Mouse (Mus musculus): Measurements from ENCODE around the gene Gdpd5. TPM values are rescaled to one million over a fixed set of nuclear protein-coding genes. Genes with fewer than 3 reads are reported as not detected.

Gene Gdpd5
- polyA plus RNA-seq, 1 experiment from 2014 or later = 39.9 TPM

- H3K9ac ChIP-seq (ENCODE audit: low read length) = no peak overlapping the region
- no peaks in the 10 kb centered on the region for H3K27me3 ChIP-seq (ENCODE audit: control insufficient read depth, insufficient read depth, low read length)
- no peak for ATAC-seq (ENCODE audit: insufficient read depth, low FRiP score, low TSS enrichment)
- no peak for DNase-seq (ENCODE audit: low spot score)
- 0 out of 2 replicates have a peak, but pooled peaks cover 6% of the 10 kb centered on the region for H3K4me1 ChIP-seq (ENCODE audit: control insufficient read depth, insufficient read depth, low read length)
- no peak overlapping the region for H3K4me3 ChIP-seq (ENCODE audit: low read depth, low read length)
- no peak overlapping the region for H3K4me2 ChIP-seq (ENCODE audit: low read depth)
- H3K27ac ChIP-seq (ENCODE audit: low read depth, low read length) = no peak overlapping the region; the same call in 1 of the 2 replicates
- no peaks in the 10 kb centered on the region for H3K36me3 ChIP-seq (ENCODE audit: control insufficient read depth, insufficient read depth, low read length)
- no peaks in the 10 kb centered on the region for H3K9me3 ChIP-seq (ENCODE audit: control insufficient read depth, low read length)
- WGBS = 80% methylated on average over 5 of the region's 5 CpGs
Measured at GRCm38 (mm10) chr7:99448619-99449018, 67.4 kb downstream of the Gdpd5 start.

- no peak for ATAC-seq (ENCODE audit: insufficient read depth, low FRiP score, low TSS enrichment)
- H3K4me2 ChIP-seq (ENCODE audit: low read depth) = no peak overlapping the region
- no peaks in the 10 kb centered on the region for H3K36me3 ChIP-seq (ENCODE audit: control insufficient read depth, insufficient read depth, low read length)
Measured at GRCm38 (mm10) chr7:99449063-99449462, 67.8 kb downstream of the Gdpd5 start.

GRCm38 (mm10) chr7:99449751-99450150, 68.5 kb downstream of the Gdpd5 start:
- ATAC-seq (ENCODE audit: insufficient read depth, low FRiP score, low TSS enrichment) = no peak
- no peaks in the 10 kb centered on the region for H3K36me3 ChIP-seq (ENCODE audit: control insufficient read depth, insufficient read depth, low read length)
- H3K27ac ChIP-seq (ENCODE audit: low read depth, low read length) = 0 out of 2 replicates have a peak overlapping the region, but pooled peaks have one; percentile 64
- no peaks in the 10 kb centered on the region for H3K9me3 ChIP-seq (ENCODE audit: control insufficient read depth, low read length)
- no peak overlapping the region for H3K9ac ChIP-seq (ENCODE audit: low read length)
- H3K4me1 ChIP-seq (ENCODE audit: control insufficient read depth, insufficient read depth, low read length) = 0 out of 2 replicates have a peak, but pooled peaks cover 6% of the 10 kb centered on the region
- no peak overlapping the region for H3K4me2 ChIP-seq (ENCODE audit: low read depth)
- 53% methylated on average over 3 of the region's 3 CpGs for WGBS
- no peaks in the 10 kb centered on the region for H3K27me3 ChIP-seq (ENCODE audit: control insufficient read depth, insufficient read depth, low read length)
- DNase-seq (ENCODE audit: low spot score) = peak; percentile 49
- H3K4me3 ChIP-seq (ENCODE audit: low read depth, low read length) = no peak overlapping the region

More at GRCm38 (mm10) chr7:99449063-99449462, 67.8 kb downstream of the Gdpd5 start:
- Histone ChIP-seq H3K4me1 (ENCODE audit: control insufficient read depth, insufficient read depth, low read length) (0 out of 2 replicates have a peak, but pooled peaks cover 6% of the 10 kb centered on the region), H3K27me3 (ENCODE audit: control insufficient read depth, insufficient read depth, low read length) (no peaks in the 10 kb centered on the region), H3K4me3 (ENCODE audit: low read depth, low read length) (no peak overlapping the region), H3K9me3 (ENCODE audit: control insufficient read depth, low read length) (no peaks in the 10 kb centered on the region), H3K9ac (ENCODE audit: low read length) (no peak overlapping the region), H3K27ac (ENCODE audit: low read depth, low read length) (peak overlapping the region; percentile 64; the same call in 1 of the 2 replicates)
- 67% methylated on average over 8 of the region's 8 CpGs for WGBS
- DNase-seq (ENCODE audit: low spot score) = no peak

GRCm38 (mm10) chr7:99450703-99451102, 69.5 kb downstream of the Gdpd5 start:
- Histone ChIP-seq H3K27me3 (ENCODE audit: control insufficient read depth, insufficient read depth, low read length) (no peaks in the 10 kb centered on the region), H3K4me2 (ENCODE audit: low read depth) (no peak overlapping the region), H3K9me3 (ENCODE audit: control insufficient read depth, low read length) (no peaks in the 10 kb centered on the region), H3K27ac (ENCODE audit: low read depth, low read length) (no peak overlapping the region), H3K4me3 (ENCODE audit: low read depth, low read length) (no peak overlapping the region), H3K9ac (ENCODE audit: low read length) (no peak overlapping the region), H3K36me3 (ENCODE audit: control insufficient read depth, insufficient read depth, low read length) (no peaks in the 10 kb centered on the region), H3K4me1 (ENCODE audit: control insufficient read depth, insufficient read depth, low read length) (0 out of 2 replicates have a peak, but pooled peaks cover 5% of the 10 kb centered on the region)
- 0% methylated on average over 3 of the region's 3 CpGs for WGBS
- ATAC-seq (ENCODE audit: insufficient read depth, low FRiP score, low TSS enrichment) (peak; percentile 29; the same call in 1 of the 2 replicates), DNase-seq (ENCODE audit: low spot score) (peak; percentile 76)

DNA sequence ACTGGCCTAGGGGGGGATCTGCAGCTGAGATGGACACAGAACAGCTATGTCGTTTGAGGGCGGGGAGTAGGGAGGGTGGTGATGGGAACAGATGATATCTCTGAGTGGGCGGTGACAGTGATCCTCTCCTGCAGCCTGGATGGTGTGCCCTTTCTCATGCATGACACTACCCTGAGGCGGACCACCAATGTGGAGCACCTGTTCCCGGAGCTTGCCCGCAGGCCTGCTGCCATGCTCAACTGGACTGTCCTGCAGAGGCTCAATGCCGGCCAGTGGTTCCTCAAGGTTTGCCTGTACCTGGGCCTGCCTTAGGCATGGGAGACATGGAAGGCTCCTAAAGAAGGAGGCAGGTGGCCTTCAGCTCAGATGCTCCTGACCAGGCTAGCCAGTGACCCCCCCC, 71.6 kb downstream of the Gdpd5 start:
- ATAC-seq (ENCODE audit: insufficient read depth, low FRiP score, low TSS enrichment) (no peak), DNase-seq (ENCODE audit: low spot score) (no peak)
- Histone ChIP-seq H3K4me2 (ENCODE audit: low read depth) (no peak overlapping the region), H3K4me1 (ENCODE audit: control insufficient read depth, insufficient read depth, low read length) (0 out of 2 replicates have a peak, but pooled peaks cover 4% of the 10 kb centered on the region), H3K27ac (ENCODE audit: low read depth, low read length) (no peak overlapping the region), H3K27me3 (ENCODE audit: control insufficient read depth, insufficient read depth, low read length) (no peaks in the 10 kb centered on the region), H3K4me3 (ENCODE audit: low read depth, low read length) (no peak overlapping the region), H3K9ac (ENCODE audit: low read length) (no peak overlapping the region), H3K36me3 (ENCODE audit: control insufficient read depth, insufficient read depth, low read length) (no peaks in the 10 kb centered on the region), H3K9me3 (ENCODE audit: control insufficient read depth, low read length) (no peaks in the 10 kb centered on the region)
- WGBS = 87% methylated on average over 7 of the region's 7 CpGs

DNA sequence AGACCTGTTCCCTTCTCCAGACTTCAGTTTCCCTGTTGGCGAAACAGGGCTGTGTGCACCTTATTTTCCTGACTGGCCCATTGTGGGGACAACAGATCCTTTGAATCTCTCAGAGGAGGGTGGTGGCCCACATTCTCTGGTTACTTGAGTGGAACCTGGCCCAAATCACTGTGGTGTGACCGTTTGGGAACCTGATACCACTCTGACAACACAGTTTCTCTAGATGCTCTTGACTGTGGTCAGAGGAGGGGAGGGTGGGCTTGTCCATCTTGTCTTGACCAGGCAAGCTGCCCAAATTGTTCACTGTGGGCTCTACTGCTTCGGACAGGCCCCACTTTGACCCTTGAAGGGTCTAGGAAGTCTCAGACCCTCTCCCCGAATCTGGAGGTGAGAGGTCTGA, 72.8 kb downstream of the Gdpd5 start:
- ATAC-seq (ENCODE audit: insufficient read depth, low FRiP score, low TSS enrichment) (no peak), DNase-seq (ENCODE audit: low spot score) (no peak)
- no peaks in the 10 kb centered on the region for H3K36me3 ChIP-seq (ENCODE audit: control insufficient read depth, insufficient read depth, low read length)
- 80% methylated on average over 4 of the region's 4 CpGs for WGBS
- no peak overlapping the region for H3K9ac ChIP-seq (ENCODE audit: low read length)
- H3K4me3 ChIP-seq (ENCODE audit: low read depth, low read length) = no peak overlapping the region
- no peak overlapping the region for H3K27ac ChIP-seq (ENCODE audit: low read depth, low read length)
- no peaks in the 10 kb centered on the region for H3K27me3 ChIP-seq (ENCODE audit: control insufficient read depth, insufficient read depth, low read length)
- H3K4me2 ChIP-seq (ENCODE audit: low read depth) = no peak overlapping the region
- H3K4me1 ChIP-seq (ENCODE audit: control insufficient read depth, insufficient read depth, low read length) = no peaks in the 10 kb centered on the region
- H3K9me3 ChIP-seq (ENCODE audit: control insufficient read depth, low read length) = no peaks in the 10 kb centered on the region

- DNase-seq (ENCODE audit: low spot score) (no peak), ATAC-seq (ENCODE audit: insufficient read depth, low FRiP score, low TSS enrichment) (no peak)
- H3K27me3 ChIP-seq (ENCODE audit: control insufficient read depth, insufficient read depth, low read length) = no peaks in the 10 kb centered on the region
- 87% methylated on average over 8 of the region's 8 CpGs for WGBS
- no peak overlapping the region for H3K4me2 ChIP-seq (ENCODE audit: low read depth)
- no peak overlapping the region for H3K27ac ChIP-seq (ENCODE audit: low read depth, low read length)
- no peaks in the 10 kb centered on the region for H3K9me3 ChIP-seq (ENCODE audit: control insufficient read depth, low read length)
- no peak overlapping the region for H3K4me3 ChIP-seq (ENCODE audit: low read depth, low read length)
- H3K9ac ChIP-seq (ENCODE audit: low read length) = no peak overlapping the region
- no peaks in the 10 kb centered on the region; the same call in 1 of the 2 replicates for H3K36me3 ChIP-seq (ENCODE audit: control insufficient read depth, insufficient read depth, low read length)
- no peaks in the 10 kb centered on the region for H3K4me1 ChIP-seq (ENCODE audit: control insufficient read depth, insufficient read depth, low read length)
Measured at GRCm38 (mm10) chr7:99458849-99459248, 77.6 kb downstream of the Gdpd5 start.

GRCm38 (mm10) chr7:99459888-99460652, 78.9 kb downstream of the Gdpd5 start:
- Histone ChIP-seq H3K36me3 (ENCODE audit: control insufficient read depth, insufficient read depth, low read length) (no peaks in the 10 kb centered on the region; the same call in 1 of the 2 replicates), H3K9ac (ENCODE audit: low read length) (no peak overlapping the region), H3K4me3 (ENCODE audit: low read depth, low read length) (no peak overlapping the region), H3K27me3 (ENCODE audit: control insufficient read depth, insufficient read depth, low read length) (no peaks in the 10 kb centered on the region), H3K9me3 (ENCODE audit: control insufficient read depth, low read length) (no peaks in the 10 kb centered on the region), H3K4me2 (ENCODE audit: low read depth) (no peak overlapping the region), H3K27ac (ENCODE audit: low read depth, low read length) (no peak overlapping the region), H3K4me1 (ENCODE audit: control insufficient read depth, insufficient read depth, low read length) (no peaks in the 10 kb centered on the region)
- DNase-seq (ENCODE audit: low spot score) (no peak), ATAC-seq (ENCODE audit: insufficient read depth, low FRiP score, low TSS enrichment) (no peak)
- 91% methylated on average over 15 of the region's 15 CpGs for WGBS

DNA sequence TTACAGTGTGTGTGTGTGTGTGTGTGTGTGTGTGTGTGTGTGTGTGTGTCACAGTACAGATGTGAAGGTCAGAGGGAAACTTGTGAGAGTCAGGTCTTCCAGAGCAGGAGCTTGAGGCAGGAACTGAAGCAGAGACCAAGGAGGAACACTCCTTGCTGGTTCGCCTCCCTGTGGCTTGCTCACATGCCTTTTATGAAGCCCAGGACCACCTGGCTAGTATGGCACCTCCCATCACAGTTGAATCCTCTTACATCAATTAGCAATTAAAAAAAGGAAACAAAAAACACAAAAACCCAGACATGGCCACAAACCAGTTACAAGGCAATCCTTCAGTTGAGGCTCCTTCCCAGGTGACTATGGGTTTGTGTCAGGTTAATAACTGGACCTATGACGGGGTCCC, 81.9 kb downstream of the Gdpd5 start:
- Histone ChIP-seq H3K36me3 (ENCODE audit: control insufficient read depth, insufficient read depth, low read length) (no peaks in the 10 kb centered on the region; the same call in 1 of the 2 replicates), H3K4me1 (ENCODE audit: control insufficient read depth, insufficient read depth, low read length) (peaks cover 23% of the 10 kb centered on the region), H3K27ac (ENCODE audit: low read depth, low read length) (no peak overlapping the region), H3K9me3 (ENCODE audit: control insufficient read depth, low read length) (no peaks in the 10 kb centered on the region), H3K9ac (ENCODE audit: low read length) (no peak overlapping the region), H3K4me3 (ENCODE audit: low read depth, low read length) (no peak overlapping the region), H3K27me3 (ENCODE audit: control insufficient read depth, insufficient read depth, low read length) (no peaks in the 10 kb centered on the region), H3K4me2 (ENCODE audit: low read depth) (no peak overlapping the region)
- DNase-seq (ENCODE audit: low spot score) (no peak), ATAC-seq (ENCODE audit: insufficient read depth, low FRiP score, low TSS enrichment) (no peak)
- WGBS = 81% methylated on average over 2 of the region's 2 CpGs
